Mouse (Mus musculus): ENCODE measurements around the gene Lrmp. TPM values are rescaled to one million over a fixed set of nuclear protein-coding genes. Genes with fewer than 3 reads are reported as not detected.

Lrmp gene
- total and polyA plus RNA-seq, 3 experiments: 0.04 to 0.05 TPM; not detected in 1

DNA sequence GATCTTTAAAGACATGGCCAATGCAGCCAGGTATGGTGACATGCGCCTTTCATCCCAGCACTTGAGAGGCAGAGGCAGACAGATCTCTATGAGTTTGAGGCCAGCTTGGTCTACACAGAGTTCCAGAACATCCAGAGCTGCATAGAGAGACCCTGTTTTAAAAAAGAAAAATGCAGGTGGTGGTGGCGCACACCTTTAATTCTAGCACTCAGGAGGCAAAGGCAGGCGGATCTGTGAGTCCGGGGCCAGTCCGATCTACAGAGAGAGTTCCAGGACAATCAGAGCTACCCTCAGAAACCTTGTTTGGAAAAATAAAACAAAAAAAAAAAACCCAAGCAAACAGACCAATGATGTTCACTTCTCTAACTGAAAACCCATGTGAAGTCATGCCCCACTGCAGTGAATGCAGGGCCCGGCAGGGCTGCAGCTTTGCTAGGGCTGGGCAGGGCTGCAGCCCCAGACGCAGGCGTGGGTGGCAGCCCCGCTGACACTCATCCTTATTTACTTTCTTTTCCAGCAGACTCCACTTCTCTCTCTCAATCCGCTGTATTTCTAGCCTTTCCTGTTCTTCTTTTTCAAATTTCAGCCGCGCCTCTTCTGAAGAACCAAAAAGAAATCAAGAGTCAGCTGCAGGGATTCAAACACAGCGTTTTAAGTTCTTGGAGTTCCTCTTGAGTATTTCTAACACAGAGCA is 87.1 kb downstream of the Lrmp start:
- Histone ChIP-seq H3K4me3 (ENCODE audit: low read depth, low read length) (no peak overlapping the region), H3K9me3 (replicated peaks) (no peaks in the 10 kb centered on the region), H3K36me3 (replicated peaks) (no peaks in the 10 kb centered on the region), H3K4me1 (ENCODE audit: insufficient read depth, low read depth, low read length) (no peaks in the 10 kb centered on the region), H3K27me3 (ENCODE audit: insufficient read depth, low read length) (no peaks in the 10 kb centered on the region)
- TF ChIP-seq CTCF (IDR thresholded peaks at IDR 0.05; ENCODE audit: low read depth, low read length) (no peak), POLR2AphosphoS5 (IDR thresholded peaks at IDR 0.05; ENCODE audit: insufficient replicate concordance, low read depth, low read length) (no peak), GATA1 (IDR thresholded peaks at IDR 0.05; ENCODE audit: borderline replicate concordance, low read length) (no peak), GATA2 (IDR thresholded peaks at IDR 0.05; ENCODE audit: borderline replicate concordance, low read depth, low read length) (no peak), TAL1 (conservative IDR thresholded peaks at IDR 0.05; ENCODE audit: low read depth, low read length) (no peak)
- no peak for ATAC-seq (ENCODE audit: extremely low read depth, insufficient number of reproducible peaks, low FRiP score, poor library complexity, severe bottlenecking)
- no peak for DNase-seq (ENCODE audit: low spot score)

DNA sequence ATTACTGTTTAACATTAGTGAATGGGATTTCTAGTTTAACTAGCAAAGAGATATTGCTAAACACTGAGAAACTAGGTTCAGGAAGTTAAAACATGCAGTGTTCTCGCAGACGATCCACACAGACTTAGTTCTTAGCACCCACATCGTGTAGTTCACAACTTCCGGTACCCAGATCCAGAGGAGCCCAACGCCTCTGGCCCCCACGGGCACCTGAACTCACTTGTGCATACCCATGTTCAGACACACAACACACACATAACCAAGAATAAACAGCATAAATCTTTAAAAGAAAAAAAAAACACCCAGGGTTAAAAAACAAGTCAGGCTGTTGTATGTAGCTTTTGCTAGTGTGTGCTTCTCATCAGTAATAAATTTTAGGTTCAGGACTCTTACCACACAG is 89.0 kb downstream of the Lrmp start:
- H3K36me3 ChIP-seq (replicated peaks): no peaks in the 10 kb centered on the region
- H3K9me3 ChIP-seq (replicated peaks): no peaks in the 10 kb centered on the region
- H3K4me1 ChIP-seq (ENCODE audit: insufficient read depth, low read depth, low read length): no peaks in the 10 kb centered on the region
- DNase-seq (ENCODE audit: low spot score): no peak
- TF ChIP-seq TAL1 (conservative IDR thresholded peaks at IDR 0.05; ENCODE audit: low read depth, low read length): no peak
- no peak for TF ChIP-seq GATA1 (IDR thresholded peaks at IDR 0.05; ENCODE audit: borderline replicate concordance, low read length)
- TF ChIP-seq CTCF (IDR thresholded peaks at IDR 0.05; ENCODE audit: low read depth, low read length): no peak
- ATAC-seq (ENCODE audit: extremely low read depth, insufficient number of reproducible peaks, low FRiP score, poor library complexity, severe bottlenecking): no peak
- H3K4me3 ChIP-seq (ENCODE audit: low read depth, low read length): no peak overlapping the region
- H3K27me3 ChIP-seq (ENCODE audit: insufficient read depth, low read length): no peaks in the 10 kb centered on the region

DNA sequence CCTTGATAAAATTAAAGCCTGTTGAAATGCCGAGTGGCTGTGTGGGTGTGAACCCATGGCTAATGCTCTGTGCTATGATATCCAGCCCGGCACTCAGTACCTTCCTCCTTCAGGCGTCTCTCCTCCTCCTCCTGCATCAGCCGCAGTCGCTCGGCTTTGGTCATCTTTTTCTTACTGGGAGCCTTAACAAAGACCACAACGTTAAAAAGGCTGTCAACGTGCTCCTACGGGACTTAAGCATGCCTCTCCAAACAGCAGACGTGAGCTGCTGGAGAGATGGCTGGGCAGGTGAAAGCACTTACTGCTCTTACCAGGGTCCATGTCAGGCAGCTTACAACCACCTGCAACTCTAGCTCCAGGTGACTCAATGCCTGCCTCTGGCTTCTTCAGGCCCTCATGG is 89.7 kb downstream of the Lrmp start:
- no peak for TF ChIP-seq TAL1 (conservative IDR thresholded peaks at IDR 0.05; ENCODE audit: low read depth, low read length)
- TF ChIP-seq GATA1 (IDR thresholded peaks at IDR 0.05; ENCODE audit: borderline replicate concordance, low read length): no peak
- no peak for TF ChIP-seq GATA2 (IDR thresholded peaks at IDR 0.05; ENCODE audit: borderline replicate concordance, low read depth, low read length)
- TF ChIP-seq POLR2AphosphoS5 (IDR thresholded peaks at IDR 0.05; ENCODE audit: insufficient replicate concordance, low read depth, low read length): no peak
- no peak for TF ChIP-seq CTCF (IDR thresholded peaks at IDR 0.05; ENCODE audit: low read depth, low read length)
- ATAC-seq (ENCODE audit: extremely low read depth, insufficient number of reproducible peaks, low FRiP score, poor library complexity, severe bottlenecking): no peak
- Histone ChIP-seq H3K9me3 (replicated peaks) (no peaks in the 10 kb centered on the region), H3K4me1 (ENCODE audit: insufficient read depth, low read depth, low read length) (peaks cover 2% of the 10 kb centered on the region), H3K36me3 (replicated peaks) (no peaks in the 10 kb centered on the region), H3K27me3 (ENCODE audit: insufficient read depth, low read length) (no peaks in the 10 kb centered on the region), H3K4me3 (ENCODE audit: low read depth, low read length) (no peak overlapping the region)
- no peak for DNase-seq (ENCODE audit: low spot score)

DNA sequence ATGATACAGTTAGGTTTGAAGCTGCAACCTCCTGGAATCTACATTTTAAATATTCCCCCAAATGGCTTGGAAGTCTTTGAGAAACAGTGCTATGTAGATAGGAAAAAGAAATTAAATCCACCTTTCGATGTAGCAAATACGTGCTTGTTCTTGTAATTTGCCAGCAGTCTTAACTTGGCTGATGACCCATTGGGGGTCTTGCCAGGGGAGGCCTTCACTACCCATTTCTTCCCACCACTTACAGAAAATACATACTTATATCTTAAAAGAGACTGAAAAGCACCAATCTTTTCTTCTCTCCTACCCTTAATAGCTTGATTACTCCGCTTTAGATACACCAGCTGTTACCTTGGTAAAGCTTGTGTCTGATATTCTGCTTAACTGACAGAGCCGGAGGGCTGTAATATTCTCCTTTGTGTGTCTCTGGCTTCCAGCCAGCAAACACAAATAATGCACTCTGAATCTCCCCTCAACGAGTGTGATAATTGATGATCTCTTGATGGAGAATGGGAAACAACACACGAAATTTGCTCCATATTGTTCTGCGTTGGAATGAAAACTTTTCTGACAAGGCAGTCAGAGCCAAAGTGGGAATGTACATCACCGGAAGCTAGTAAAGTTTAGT is 94.7 kb downstream of the Lrmp start:
- TF ChIP-seq GATA2 (IDR thresholded peaks at IDR 0.05; ENCODE audit: borderline replicate concordance, low read depth, low read length) (no peak), POLR2AphosphoS5 (IDR thresholded peaks at IDR 0.05; ENCODE audit: insufficient replicate concordance, low read depth, low read length) (no peak), GATA1 (IDR thresholded peaks at IDR 0.05; ENCODE audit: borderline replicate concordance, low read length) (no peak), CTCF (IDR thresholded peaks at IDR 0.05; ENCODE audit: low read depth, low read length) (no peak), TAL1 (conservative IDR thresholded peaks at IDR 0.05; ENCODE audit: low read depth, low read length) (no peak)
- H3K36me3 ChIP-seq (replicated peaks): peaks cover 19% of the 10 kb centered on the region
- ATAC-seq (ENCODE audit: extremely low read depth, insufficient number of reproducible peaks, low FRiP score, poor library complexity, severe bottlenecking): no peak
- no peaks in the 10 kb centered on the region for H3K9me3 ChIP-seq (replicated peaks)
- H3K27me3 ChIP-seq (ENCODE audit: insufficient read depth, low read length): no peaks in the 10 kb centered on the region
- peak overlapping the region; percentile 75 for H3K4me3 ChIP-seq (ENCODE audit: low read depth, low read length)
- DNase-seq (ENCODE audit: low spot score): no peak
- H3K4me1 ChIP-seq (ENCODE audit: insufficient read depth, low read depth, low read length): peaks cover 13% of the 10 kb centered on the region

DNA sequence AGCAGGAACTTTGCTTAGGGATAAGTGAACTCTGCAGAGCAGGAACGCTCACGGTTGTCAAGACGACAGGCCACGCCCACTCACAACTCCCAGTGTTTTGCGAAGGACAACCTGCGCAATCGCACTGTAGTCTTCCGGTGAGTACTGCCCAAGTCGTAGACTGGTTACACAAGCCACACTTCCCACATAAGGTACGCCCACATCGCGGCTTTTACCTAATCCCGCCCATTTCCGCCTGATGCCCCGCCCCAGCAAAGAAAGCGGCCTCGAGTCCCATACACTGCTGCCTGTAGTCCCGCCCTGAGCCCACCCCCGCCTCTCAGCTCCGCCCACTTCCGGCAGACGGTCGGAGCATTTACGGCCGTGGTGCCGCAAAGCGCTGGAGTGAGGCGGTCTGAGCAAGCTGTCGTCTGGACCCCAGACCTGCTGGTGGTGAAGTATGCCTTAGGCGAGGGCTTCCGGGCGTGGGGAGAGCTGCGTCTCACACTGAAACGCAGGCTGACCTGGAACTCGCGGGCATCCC is 95.4 kb downstream of the Lrmp start, which contains the start of the genes Casc1 and Etfrf1:
Gene Casc1, minus strand, starts transcription at position 190 of the 523 bp plus-strand sequence.
Gene Etfrf1, plus strand, starts transcription at position 319 of the 523 bp plus-strand sequence.
- ATAC-seq (ENCODE audit: extremely low read depth, insufficient number of reproducible peaks, low FRiP score, poor library complexity, severe bottlenecking): peak; percentile 93

More for the DNA sequence above, 95.4 kb downstream of the Lrmp start, which contains the start of the genes Casc1 and Etfrf1:
- Histone ChIP-seq H3K4me1 (ENCODE audit: insufficient read depth, low read depth, low read length) (peaks cover 13% of the 10 kb centered on the region), H3K27me3 (ENCODE audit: insufficient read depth, low read length) (no peaks in the 10 kb centered on the region), H3K9me3 (replicated peaks) (no peaks in the 10 kb centered on the region), H3K4me3 (ENCODE audit: low read depth, low read length) (peak within 1 kb of the TSS; percentile 75), H3K36me3 (replicated peaks) (peaks cover 24% of the 10 kb centered on the region)
- peak; percentile 77 for DNase-seq (ENCODE audit: low spot score)
- TF ChIP-seq GATA2 (IDR thresholded peaks at IDR 0.05; ENCODE audit: borderline replicate concordance, low read depth, low read length): no peak
- no peak for TF ChIP-seq CTCF (IDR thresholded peaks at IDR 0.05; ENCODE audit: low read depth, low read length)
- no peak for TF ChIP-seq TAL1 (conservative IDR thresholded peaks at IDR 0.05; ENCODE audit: low read depth, low read length)
- TF ChIP-seq GATA1 (IDR thresholded peaks at IDR 0.05; ENCODE audit: borderline replicate concordance, low read length): no peak
- TF ChIP-seq POLR2AphosphoS5 (IDR thresholded peaks at IDR 0.05; ENCODE audit: insufficient replicate concordance, low read depth, low read length): no peak
